Mouse (Mus musculus): ENCODE measurements around the gene Acod1. TPM values are rescaled to one million over a fixed set of nuclear protein-coding genes. Genes with fewer than 3 reads are reported as not detected.
A peak's percentile ranks its signal among the peaks of the same experiment; 100 is the strongest.

Gene Acod1
- polyA plus RNA-seq, 1 experiment from 2014 or later: not detected

GRCm38 (mm10) chr14:103096621-103097020 lies 49.8 kb downstream of the Acod1 start:
- ATAC-seq (ENCODE audit: low FRiP score, low TSS enrichment): no peak
- Histone ChIP-seq H3K36me3 (ENCODE audit: control insufficient read depth, insufficient read depth, low read length) (peaks cover 3% of the 10 kb centered on the region; the same call in 1 of the 2 replicates), H3K4me3 (ENCODE audit: low read depth, low read length) (no peak overlapping the region), H3K4me2 (replicated peaks; ENCODE audit: low read depth) (no peak overlapping the region), H3K9me3 (ENCODE audit: control insufficient read depth, low read length) (no peaks in the 10 kb centered on the region), H3K27ac (replicated peaks) (no peak overlapping the region), H3K4me1 (replicated peaks; ENCODE audit: control insufficient read depth, insufficient read depth) (no peaks in the 10 kb centered on the region; the same call in 1 of the 2 replicates), H3K9ac (ENCODE audit: low read length) (no peak overlapping the region), H3K27me3 (ENCODE audit: control insufficient read depth, insufficient read depth, low read length) (no peaks in the 10 kb centered on the region)
- no peak for DNase-seq (ENCODE audit: low spot score)
- TF ChIP-seq EP300 (optimal IDR thresholded peaks at IDR 0.05): no peak
- TF ChIP-seq CTCF (IDR thresholded peaks at IDR 0.05; ENCODE audit: low read depth): no peak
- 48% methylated on average over 6 of the region's 6 CpGs for WGBS

- Histone ChIP-seq H3K9ac (ENCODE audit: low read length) (peak overlapping the region; percentile 100), H3K36me3 (ENCODE audit: control insufficient read depth, insufficient read depth, low read length) (peaks cover 3% of the 10 kb centered on the region; the same call in 1 of the 2 replicates), H3K4me3 (ENCODE audit: low read depth, low read length) (peak overlapping the region; percentile 95), H3K4me1 (replicated peaks; ENCODE audit: control insufficient read depth, insufficient read depth) (no peaks in the 10 kb centered on the region; the same call in 1 of the 2 replicates), H3K9me3 (ENCODE audit: control insufficient read depth, low read length) (no peaks in the 10 kb centered on the region), H3K27me3 (ENCODE audit: control insufficient read depth, insufficient read depth, low read length) (no peaks in the 10 kb centered on the region), H3K27ac (replicated peaks) (peak overlapping the region; percentile 100), H3K4me2 (replicated peaks; ENCODE audit: low read depth) (peak overlapping the region; percentile 67)
- 0% methylated on average over 2 of the region's 2 CpGs for WGBS
- ATAC-seq (ENCODE audit: low FRiP score, low TSS enrichment) (no peak), DNase-seq (ENCODE audit: low spot score) (no peak)
- TF ChIP-seq EP300 (optimal IDR thresholded peaks at IDR 0.05) (no peak), CTCF (IDR thresholded peaks at IDR 0.05; ENCODE audit: low read depth) (no peak)
These were observed 51.4 kb downstream of the Acod1 start for GRCm38 (mm10) chr14:103098213-103098586.

GRCm38 (mm10) chr14:103098587-103099235 lies 51.9 kb downstream of the Acod1 start:
- under 1% methylated on average over 41 of the region's 86 CpGs for WGBS
- Histone ChIP-seq H3K27me3 (ENCODE audit: control insufficient read depth, insufficient read depth, low read length) (no peaks in the 10 kb centered on the region), H3K27ac (replicated peaks) (peak overlapping the region; percentile 100), H3K4me1 (replicated peaks; ENCODE audit: control insufficient read depth, insufficient read depth) (no peaks in the 10 kb centered on the region; the same call in 1 of the 2 replicates), H3K9me3 (ENCODE audit: control insufficient read depth, low read length) (no peaks in the 10 kb centered on the region), H3K4me2 (replicated peaks; ENCODE audit: low read depth) (peak overlapping the region; percentile 67), H3K4me3 (ENCODE audit: low read depth, low read length) (peak overlapping the region; percentile 95), H3K9ac (ENCODE audit: low read length) (peak overlapping the region; percentile 100), H3K36me3 (ENCODE audit: control insufficient read depth, insufficient read depth, low read length) (peaks cover 3% of the 10 kb centered on the region; the same call in 1 of the 2 replicates)
- ATAC-seq (ENCODE audit: low FRiP score, low TSS enrichment): peak; percentile 85
- TF ChIP-seq CTCF (IDR thresholded peaks at IDR 0.05; ENCODE audit: low read depth): no peak
- no peak for TF ChIP-seq EP300 (optimal IDR thresholded peaks at IDR 0.05)
- DNase-seq (ENCODE audit: low spot score): peak; percentile 91

GRCm38 (mm10) chr14:103099238-103099933 lies 52.6 kb downstream of the Acod1 start, which contains the start of gene Fbxl3:
Fbxl3 (minus strand) TSS chr14:103099566.
- DNase-seq (ENCODE audit: low spot score) (peak; percentile 96), ATAC-seq (ENCODE audit: low FRiP score, low TSS enrichment) (peak; percentile 98)
- H3K27me3 ChIP-seq (ENCODE audit: control insufficient read depth, insufficient read depth, low read length): no peaks in the 10 kb centered on the region
- under 1% methylated on average over 74 of the region's 88 CpGs for WGBS
- peak within 1 kb of the TSS; percentile 100 for H3K27ac ChIP-seq (replicated peaks)
- H3K4me2 ChIP-seq (replicated peaks; ENCODE audit: low read depth): peak within 1 kb of the TSS; percentile 67
- no peaks in the 10 kb centered on the region for H3K4me1 ChIP-seq (replicated peaks; ENCODE audit: control insufficient read depth, insufficient read depth)
- peaks cover 3% of the 10 kb centered on the region; the same call in 1 of the 2 replicates for H3K36me3 ChIP-seq (ENCODE audit: control insufficient read depth, insufficient read depth, low read length)
- TF ChIP-seq CTCF (IDR thresholded peaks at IDR 0.05; ENCODE audit: low read depth) (0 out of 2 replicates have a peak, but pooled peaks have one; percentile 13), EP300 (optimal IDR thresholded peaks at IDR 0.05) (peak; percentile 60)
- peak within 1 kb of the TSS; percentile 100 for H3K9ac ChIP-seq (ENCODE audit: low read length)
- no peaks in the 10 kb centered on the region for H3K9me3 ChIP-seq (ENCODE audit: control insufficient read depth, low read length)
- H3K4me3 ChIP-seq (ENCODE audit: low read depth, low read length): peak within 1 kb of the TSS; percentile 95

- H3K4me3 ChIP-seq (ENCODE audit: low read depth, low read length): no peak overlapping the region
- ATAC-seq (ENCODE audit: low FRiP score, low TSS enrichment) (no peak), DNase-seq (ENCODE audit: low spot score) (no peak)
- no peak overlapping the region; the same call in 1 of the 2 replicates for H3K4me2 ChIP-seq (replicated peaks; ENCODE audit: low read depth)
- no peak overlapping the region for H3K9ac ChIP-seq (ENCODE audit: low read length)
- no peaks in the 10 kb centered on the region for H3K27me3 ChIP-seq (ENCODE audit: control insufficient read depth, insufficient read depth, low read length)
- 71% methylated on average over 13 of the region's 13 CpGs for WGBS
- H3K4me1 ChIP-seq (replicated peaks; ENCODE audit: control insufficient read depth, insufficient read depth): no peaks in the 10 kb centered on the region
- peaks cover under 1% of the 10 kb centered on the region; the same call in 1 of the 2 replicates for H3K36me3 ChIP-seq (ENCODE audit: control insufficient read depth, insufficient read depth, low read length)
- no peak overlapping the region for H3K27ac ChIP-seq (replicated peaks)
- H3K9me3 ChIP-seq (ENCODE audit: control insufficient read depth, low read length): no peaks in the 10 kb centered on the region
- TF ChIP-seq CTCF (IDR thresholded peaks at IDR 0.05; ENCODE audit: low read depth): no peak
- TF ChIP-seq EP300 (optimal IDR thresholded peaks at IDR 0.05): no peak
These were observed 53.5 kb downstream of the Acod1 start for GRCm38 (mm10) chr14:103100296-103100695.
